Mouse (Mus musculus) heart, embryonic 14.5 days (tissue): ENCODE results near the gene Mcm3. TPM values are rescaled to one million over a fixed set of nuclear protein-coding genes. Genes with fewer than 3 reads are reported as not detected.
"Not testable (repeated sequence)": the region's sequence is repeated elsewhere in the genome, so short reads cannot be mapped to it uniquely, and the experiment has no call there.

Source experiments
- ATAC-seq: fragments of 200-750 bp; cut with Nextera tagmentation; 2 replicates; pipeline ENCODE4 v1.8.0; 2017; ENCODE audit warnings: low read depth, moderate TSS enrichment; ENCODE audit not compliant: insufficient number of reproducible peaks, insufficient read depth, low FRiP score
- H3K27ac ChIP-seq, 2 experiments: fragments of 200-500 bp in 1 of 2; fragments of 300-500 bp in 1 of 2; sonication (generic) in 1 of 2; replicated peaks in 1 of 2; 2 replicates each; pipeline ENCODE4 v1.5.1; 2012 to 2014; ENCODE audit warnings: low read depth in 2 of 2, low read length in 2 of 2, control low read depth in 1 of 2, mild to moderate bottlenecking in 1 of 2, mixed read lengths in 1 of 2; ENCODE audit not compliant: control insufficient read depth in 1 of 2, insufficient read depth in 1 of 2
- H3K27me3 ChIP-seq: fragments of 300-500 bp; sonication (generic); 2 replicates; pipeline ENCODE4 v1.6.1; 2014; ENCODE audit warnings: mild to moderate bottlenecking, low read length, control low read depth; ENCODE audit not compliant: control insufficient read depth, insufficient read depth
- H3K36me3 ChIP-seq: fragments of 300-500 bp; sonication (generic); 2 replicates; pipeline ENCODE4 v1.6.1; 2014; ENCODE audit warnings: mild to moderate bottlenecking, control low read depth, low read length, mixed read lengths; ENCODE audit not compliant: control insufficient read depth, insufficient read depth
- H3K4me1 ChIP-seq, 2 experiments: fragments of 200-500 bp in 1 of 2; fragments of 300-500 bp in 1 of 2; sonication (generic) in 1 of 2; 2 replicates each; pipeline ENCODE4 v1.6.1; 2012 to 2014; ENCODE audit warnings: low read length in 2 of 2, control low read depth in 1 of 2, mixed read lengths in 1 of 2; ENCODE audit not compliant: control insufficient read depth in 2 of 2, insufficient read depth in 2 of 2
- H3K4me2 ChIP-seq: fragments of 300-500 bp; sonication (generic); 2 replicates; pipeline ENCODE4 v1.6.1; 2014; ENCODE audit warnings: mild to moderate bottlenecking, low read length
- H3K4me3 ChIP-seq, 2 experiments: fragments of 200-500 bp in 1 of 2; fragments of 300-500 bp in 1 of 2; sonication (generic) in 1 of 2; 2 replicates each; pipeline ENCODE4 v1.5.1; 2012 to 2014; ENCODE audit warnings: low read length in 2 of 2, mild to moderate bottlenecking in 2 of 2, control low read depth in 1 of 2, low read depth in 1 of 2, moderate library complexity in 1 of 2; ENCODE audit not compliant: control insufficient read depth in 1 of 2, insufficient read depth in 1 of 2
- H3K9ac ChIP-seq: fragments of 300-500 bp; sonication (generic); 2 replicates; pipeline ENCODE4 v1.6.1; 2014; ENCODE audit warnings: mild to moderate bottlenecking, low read length
- H3K9me3 ChIP-seq: fragments of 300-500 bp; sonication (generic); 2 replicates; pipeline ENCODE4 v1.6.1; 2016; ENCODE audit warnings: low read length, control low read depth; ENCODE audit not compliant: control insufficient read depth
- WGBS: fragments of 180-500 bp; shearing (Covaris S2); extraction: QIAGEN DNeasy Blood & Tissue Kit; methylation state at CpG from one replicate; pipeline ENCODE4 v1.1.7; 2014; 5-methylcytosine and 5-hydroxymethylcytosine counted together
- polyA plus RNA-seq: library from polyadenylated mRNA; unstranded; fragments of >200 nt; fragmentation: Nextera tagmentation; extraction: Ambion mirVana; gene quantifications from 2 replicates; pipeline ENCODE4 v1.2.1, GENCODE M21; 2014

The Mcm3 gene
- polyA plus RNA-seq, 1 experiment from 2014 or later, result 85.2 TPM

DNA sequence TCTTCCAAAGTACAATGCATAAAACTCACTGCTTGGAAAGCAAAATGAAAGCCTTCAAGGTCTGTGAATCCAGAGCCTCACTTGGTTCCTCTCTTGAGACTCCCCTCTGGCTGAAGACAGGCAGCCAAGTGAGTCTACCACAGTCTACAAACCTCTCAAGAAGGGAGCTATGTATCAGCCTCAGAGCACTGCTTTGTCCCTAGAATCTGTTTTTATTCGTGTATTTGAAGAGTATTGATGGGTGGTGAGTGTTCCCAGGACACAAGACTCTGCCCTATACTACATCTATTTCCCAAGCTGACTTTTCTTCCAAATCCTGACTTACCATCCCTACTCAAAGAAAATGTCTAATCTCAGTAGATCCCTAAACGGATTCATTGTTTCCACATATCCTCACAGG is 41.7 kb downstream of the Mcm3 start:
- Histone ChIP-seq H3K36me3 (no peaks in the 10 kb centered on the region), H3K4me1 (no peaks in the 10 kb centered on the region), H3K9ac (no peak overlapping the region), H3K27me3 (no peaks in the 10 kb centered on the region), H3K4me3 (no peak overlapping the region), H3K27ac (no peak overlapping the region), H3K4me2 (no peak overlapping the region), H3K9me3 (no peaks in the 10 kb centered on the region)
- 57% methylated on average over 2 of the region's 2 CpGs for WGBS
- no peak for ATAC-seq

DNA sequence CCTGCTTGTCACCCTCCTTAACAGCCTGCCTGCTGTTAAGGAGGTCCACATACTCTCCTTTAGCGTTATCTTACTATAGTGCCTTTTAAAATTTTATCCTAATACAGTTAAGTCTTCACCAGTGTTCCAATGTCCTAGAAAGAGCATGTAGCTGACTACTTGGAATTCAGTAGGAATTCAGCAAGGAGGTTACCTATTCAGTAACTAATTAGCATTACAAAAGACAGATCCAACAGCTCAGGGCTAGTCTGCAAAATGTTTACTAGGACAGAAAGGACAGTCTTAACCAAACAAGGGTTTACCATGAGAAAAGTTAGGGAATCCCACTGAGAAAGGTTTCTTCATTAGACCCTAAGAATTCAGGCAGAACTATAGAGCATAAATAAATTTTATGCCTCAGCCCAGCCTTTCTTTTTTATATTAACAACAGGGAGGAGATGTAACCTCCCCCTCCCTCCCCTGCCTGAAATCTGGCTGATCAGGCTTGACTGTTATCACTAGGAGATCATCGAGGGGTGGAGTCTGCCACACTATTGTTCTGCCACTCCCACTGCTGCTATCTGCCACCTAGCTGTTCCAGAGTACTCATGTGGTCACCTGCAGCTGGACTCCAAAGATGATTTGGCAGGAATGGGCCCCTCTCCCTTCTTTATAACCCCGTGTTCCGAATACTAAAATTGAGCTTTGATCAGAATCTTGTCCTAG is 45.9 kb downstream of the Mcm3 start:
- not testable (repeated sequence) for H3K4me1 ChIP-seq, H3K4me3 ChIP-seq, H3K9me3 ChIP-seq, H3K4me2 ChIP-seq, H3K27me3 ChIP-seq, H3K36me3 ChIP-seq, ATAC-seq, H3K9ac ChIP-seq, H3K27ac ChIP-seq
- WGBS, result 70% methylated on average over 4 of the region's 4 CpGs

DNA sequence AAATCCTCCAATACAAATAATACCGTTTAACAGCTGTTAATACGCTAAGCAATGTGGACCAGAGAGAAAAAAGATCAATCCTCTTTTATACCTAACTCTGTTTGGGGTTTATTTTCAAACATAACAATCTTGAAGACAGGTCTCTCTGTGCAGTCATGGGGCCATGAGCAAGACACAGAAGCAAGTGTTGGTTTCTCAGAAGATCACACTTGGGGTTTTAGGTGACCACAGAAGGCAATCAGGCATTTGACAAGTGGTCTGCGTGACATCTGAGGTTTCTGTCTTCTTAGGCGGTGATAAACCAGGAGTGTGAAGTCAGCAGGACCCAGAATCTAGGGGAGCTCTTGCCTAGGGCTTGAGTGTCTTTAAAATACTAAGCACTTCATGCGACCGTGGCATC is 53.6 kb downstream of the Mcm3 start:
- H3K9ac ChIP-seq, result no peak overlapping the region
- no peak overlapping the region for H3K4me2 ChIP-seq
- H3K4me1 ChIP-seq, result no peaks in the 10 kb centered on the region
- H3K36me3 ChIP-seq, result no peaks in the 10 kb centered on the region
- 68% methylated on average over 6 of the region's 6 CpGs for WGBS
- no peaks in the 10 kb centered on the region for H3K9me3 ChIP-seq
- H3K4me3 ChIP-seq, result no peak overlapping the region
- no peak overlapping the region for H3K27ac ChIP-seq
- no peak for ATAC-seq
- no peaks in the 10 kb centered on the region for H3K27me3 ChIP-seq

DNA sequence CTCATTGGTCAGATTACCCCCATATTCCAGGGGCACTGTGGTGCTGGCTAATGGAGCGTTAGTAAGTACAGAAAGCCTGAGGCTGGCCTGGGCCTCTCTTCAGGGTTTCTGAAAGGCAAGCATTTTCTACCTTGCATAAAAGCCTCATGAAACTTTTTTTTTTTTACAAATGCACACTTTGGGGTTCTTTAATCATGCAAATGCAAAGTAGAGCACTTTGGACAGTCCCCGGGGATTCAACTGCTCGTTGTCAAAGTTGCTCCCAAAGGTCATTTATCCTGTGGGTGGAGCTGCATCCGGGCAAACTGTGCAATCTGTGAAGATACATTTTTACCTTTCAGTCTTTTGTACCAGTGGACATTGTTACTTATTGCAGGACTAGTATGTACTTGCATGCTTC is 58.7 kb downstream of the Mcm3 start:
- Histone ChIP-seq H3K27ac (no peak overlapping the region), H3K9ac (no peak overlapping the region), H3K4me1 (no peaks in the 10 kb centered on the region), H3K36me3 (no peaks in the 10 kb centered on the region), H3K4me3 (no peak overlapping the region), H3K27me3 (no peaks in the 10 kb centered on the region), H3K4me2 (no peak overlapping the region), H3K9me3 (no peaks in the 10 kb centered on the region)
- WGBS, result 85% methylated on average over 4 of the region's 4 CpGs
- no peak for ATAC-seq

DNA sequence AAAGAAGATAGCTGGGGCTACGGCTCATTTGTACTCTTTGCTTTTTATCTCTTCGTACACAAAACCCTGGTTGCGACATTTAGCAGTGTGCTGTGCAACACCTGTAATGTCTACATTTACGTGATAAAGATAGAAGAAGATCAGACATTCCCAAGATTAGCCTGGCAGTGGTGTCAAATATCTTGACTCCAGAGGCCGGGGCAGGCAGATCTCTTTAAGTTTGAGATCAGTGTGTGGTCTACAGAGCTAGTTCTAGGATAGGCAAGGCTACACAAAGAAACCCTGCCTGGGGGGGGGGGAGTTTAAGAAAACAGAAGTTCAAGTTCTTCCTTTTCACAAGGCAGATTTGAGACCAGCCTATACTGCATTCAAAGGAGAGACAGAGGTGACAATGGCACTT is 59.8 kb downstream of the Mcm3 start:
- no peak overlapping the region for H3K4me3 ChIP-seq
- no peaks in the 10 kb centered on the region for H3K4me1 ChIP-seq
- no peak overlapping the region for H3K9ac ChIP-seq
- H3K36me3 ChIP-seq, result no peaks in the 10 kb centered on the region
- ATAC-seq, result no peak
- no peak overlapping the region for H3K4me2 ChIP-seq
- H3K27ac ChIP-seq, result no peak overlapping the region
- no peaks in the 10 kb centered on the region for H3K27me3 ChIP-seq
- 62% methylated on average over 5 of the region's 5 CpGs for WGBS
- H3K9me3 ChIP-seq, result no peaks in the 10 kb centered on the region

DNA sequence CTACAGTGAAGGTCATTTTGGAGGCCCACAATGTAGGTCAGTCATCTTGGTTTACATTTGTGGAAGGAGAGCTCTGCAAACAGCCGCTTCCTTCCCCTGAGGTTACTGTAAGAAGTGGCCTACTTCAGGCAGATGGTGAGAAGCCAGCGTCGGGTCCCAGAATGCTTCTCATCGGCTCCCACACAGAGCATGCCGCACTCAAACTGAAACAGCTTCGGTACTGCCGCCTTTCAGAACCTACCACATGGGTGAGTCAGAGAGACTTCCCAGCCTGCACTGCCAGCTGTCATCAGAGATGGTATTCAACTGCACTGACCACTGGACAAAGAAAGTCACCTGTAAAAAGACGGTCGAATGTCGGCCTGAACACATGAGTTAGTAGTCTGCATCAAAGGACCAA is 60.3 kb downstream of the Mcm3 start:
- no peak overlapping the region for H3K4me3 ChIP-seq
- no peak overlapping the region for H3K4me2 ChIP-seq
- 84% methylated on average over 10 of the region's 10 CpGs for WGBS
- no peak for ATAC-seq
- H3K36me3 ChIP-seq, result no peaks in the 10 kb centered on the region
- H3K4me1 ChIP-seq, result no peaks in the 10 kb centered on the region
- H3K27ac ChIP-seq, result no peak overlapping the region
- no peaks in the 10 kb centered on the region for H3K9me3 ChIP-seq
- no peaks in the 10 kb centered on the region for H3K27me3 ChIP-seq
- H3K9ac ChIP-seq, result no peak overlapping the region

DNA sequence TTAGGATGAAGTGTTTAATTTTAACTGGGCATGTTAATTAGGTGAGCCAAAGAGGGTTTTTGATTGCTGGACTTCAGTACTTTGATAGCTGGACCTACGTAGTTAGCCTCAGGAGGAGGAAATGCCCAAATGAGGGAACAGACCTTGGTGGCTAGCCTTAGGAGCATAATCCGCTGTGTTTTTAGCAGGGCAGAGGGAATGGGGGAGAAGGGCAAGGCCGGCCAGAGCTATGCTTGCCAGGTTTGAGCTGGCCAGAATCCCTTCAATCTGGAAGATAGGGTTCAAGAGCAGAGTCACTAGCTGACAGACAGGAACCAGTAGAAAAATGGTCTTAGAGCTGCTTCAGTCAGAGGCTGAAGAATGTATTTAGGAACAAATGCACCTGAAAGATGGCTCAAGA is 62.5 kb downstream of the Mcm3 start:
- WGBS, result 82% methylated on average over 3 of the region's 3 CpGs
- H3K4me1 ChIP-seq, result no peaks in the 10 kb centered on the region

DNA sequence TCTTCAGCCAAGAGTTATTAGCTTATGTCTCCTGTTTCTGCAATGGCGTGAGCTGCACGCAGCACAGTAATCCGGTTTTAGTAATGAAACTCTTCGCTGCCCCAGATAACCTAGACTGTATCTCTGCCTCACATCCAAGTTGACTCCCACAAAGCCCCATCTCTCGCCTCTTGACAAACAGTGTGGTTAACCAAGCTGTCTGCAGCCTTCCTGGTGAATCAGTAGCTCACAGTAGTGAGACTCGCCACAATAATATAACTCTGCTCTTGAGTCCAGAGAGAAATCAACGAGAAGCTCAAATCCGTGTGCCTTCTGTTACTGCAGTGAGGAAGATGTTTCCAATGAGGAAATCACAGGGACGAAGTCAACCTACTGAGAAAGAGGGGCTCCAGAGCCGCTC is 65.7 kb downstream of the Mcm3 start:
- Histone ChIP-seq H3K4me3 (no peak overlapping the region), H3K4me2 (no peak overlapping the region), H3K27ac (no peak overlapping the region), H3K9ac (no peak overlapping the region), H3K36me3 (no peaks in the 10 kb centered on the region), H3K9me3 (0 out of 2 replicates have a peak, but pooled peaks cover 6% of the 10 kb centered on the region), H3K4me1 (no peaks in the 10 kb centered on the region), H3K27me3 (no peaks in the 10 kb centered on the region)
- ATAC-seq, result no peak
- WGBS, result 76% methylated on average over 10 of the region's 10 CpGs

More for the DNA sequence above, 62.5 kb downstream of the Mcm3 start:
- Histone ChIP-seq H3K27me3 (no peaks in the 10 kb centered on the region), H3K9ac (no peak overlapping the region), H3K27ac (no peak overlapping the region), H3K36me3 (no peaks in the 10 kb centered on the region), H3K4me2 (no peak overlapping the region), H3K9me3 (no peaks in the 10 kb centered on the region), H3K4me3 (no peak overlapping the region)
- no peak for ATAC-seq
